Mouse (Mus musculus): ENCODE measurements at regions not wholly inside any gene's neighbourhood (a gene's known extent, or its start where the extent isn't known, plus 50 kb on each side); places are given as distances from the start of the nearest gene placed in this dataset.

DNA sequence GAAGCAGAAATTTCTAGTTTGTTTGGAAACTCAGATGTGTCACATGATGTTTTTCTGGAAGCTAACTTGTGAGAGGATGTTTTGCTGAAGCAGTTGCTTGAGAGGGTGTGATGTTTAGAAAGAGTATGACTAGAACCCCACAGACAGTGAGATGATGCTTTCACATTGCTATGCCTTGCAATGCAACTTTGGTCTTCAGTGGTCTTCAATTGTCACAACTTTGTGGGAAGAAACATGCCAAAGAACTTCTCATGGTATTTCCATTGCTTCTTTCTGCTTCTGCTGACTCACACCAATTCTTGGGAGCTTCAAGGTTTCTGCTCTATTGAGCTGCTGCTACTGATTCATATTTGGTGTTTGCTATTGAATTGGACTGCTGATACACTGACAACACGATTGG, 365.3 kb upstream of the Tmem229a start:
- DNase-seq, result no peak

DNA sequence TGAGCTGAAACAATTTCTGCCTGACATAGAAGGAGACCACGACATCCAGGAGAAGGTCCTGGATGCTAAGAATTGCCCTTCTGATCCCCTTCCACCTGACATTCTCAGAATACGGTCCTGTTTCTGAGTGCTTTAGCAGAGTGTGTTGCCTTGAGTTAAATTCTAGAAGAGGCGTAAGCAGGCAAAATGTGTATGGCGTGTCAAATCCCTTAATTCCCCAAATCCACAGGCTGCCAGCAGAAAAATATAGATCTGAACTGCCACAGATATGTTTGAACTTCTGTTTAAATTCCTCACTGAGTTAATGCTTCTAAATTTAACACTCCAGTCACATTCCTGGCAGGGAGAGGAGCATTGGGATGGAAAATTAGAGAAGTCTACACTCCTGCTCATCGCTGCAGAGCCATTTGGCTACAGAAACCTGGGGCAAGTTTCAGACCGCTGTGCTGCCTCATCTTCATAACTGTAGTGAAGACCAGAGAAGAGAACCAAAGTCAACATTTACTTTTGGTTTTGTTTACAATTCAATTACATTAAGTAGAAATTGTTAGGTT, 364.3 kb upstream of the Tmem229a start:
- DNase-seq, result no peak

DNA sequence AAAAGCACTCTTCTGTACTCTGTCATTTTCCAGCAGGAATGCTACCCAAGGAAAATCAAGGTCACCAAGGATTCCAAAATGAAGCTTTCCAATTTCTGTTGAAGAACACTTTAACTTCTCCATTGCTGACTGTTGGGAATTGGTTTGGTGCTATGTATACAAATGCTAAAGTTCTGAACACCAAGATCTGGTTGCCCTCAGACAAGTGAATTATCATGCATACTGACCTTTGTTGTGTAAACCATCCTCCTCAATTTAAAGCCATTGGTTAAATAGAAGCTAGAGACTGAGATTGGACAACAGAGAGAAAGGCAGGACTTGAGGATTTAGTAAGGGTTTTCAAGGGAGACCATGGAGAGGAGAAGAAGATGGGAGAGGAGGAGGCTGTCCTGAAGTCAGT, 351.4 kb upstream of the Tmem229a start:
- no peak for DNase-seq

DNA sequence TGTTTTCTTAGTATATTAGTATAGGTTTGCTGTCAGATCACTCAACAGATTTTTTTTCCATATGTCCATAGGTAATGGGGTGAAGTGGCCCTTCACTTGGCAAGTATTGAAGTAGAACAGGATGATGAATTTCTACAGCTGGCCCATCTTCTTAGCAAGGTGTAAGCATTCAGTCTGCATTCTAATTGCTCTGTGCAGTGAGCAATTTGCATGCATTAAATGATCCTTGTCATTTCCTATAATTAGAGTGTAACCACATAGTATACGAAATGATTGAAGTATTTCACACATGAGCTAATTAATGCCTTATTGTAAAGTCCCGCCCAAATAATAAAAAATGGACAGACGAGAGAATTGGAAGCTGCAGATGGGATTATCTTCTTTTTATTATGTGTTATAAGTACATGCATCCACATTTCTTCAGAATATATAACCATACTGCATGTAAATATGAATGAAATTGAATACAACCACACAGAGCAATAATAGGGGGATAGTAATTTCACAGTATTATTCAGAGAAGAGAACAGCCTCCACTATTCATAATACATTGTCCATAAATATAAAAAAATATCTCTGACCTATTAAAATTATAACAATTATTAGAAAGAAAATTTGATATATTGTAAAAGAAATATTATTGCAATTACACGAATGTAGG, 348.9 kb upstream of the Tmem229a start:
- no peak for DNase-seq

DNA sequence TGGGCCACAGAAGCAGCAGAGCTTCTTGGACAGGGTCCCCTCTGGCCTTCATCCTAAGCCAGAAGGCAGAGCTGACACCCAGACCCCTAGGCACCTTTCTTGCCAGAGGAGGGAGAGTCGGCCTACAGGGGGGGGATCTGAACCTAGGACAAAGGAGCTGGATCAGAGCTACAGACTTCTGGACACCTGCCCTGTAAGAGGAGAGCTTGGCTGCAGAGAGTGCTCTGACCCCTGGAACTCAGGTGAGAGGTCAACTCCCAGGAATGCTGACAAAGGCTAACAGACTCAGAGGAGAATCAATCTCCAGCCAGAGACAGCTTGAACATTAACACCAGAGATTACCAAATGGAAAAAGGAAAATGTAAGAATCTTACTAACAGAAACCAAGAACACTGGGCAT, 335.5 kb upstream of the Tmem229a start:
- DNase-seq, result peak; percentile 7 to 18

DNA sequence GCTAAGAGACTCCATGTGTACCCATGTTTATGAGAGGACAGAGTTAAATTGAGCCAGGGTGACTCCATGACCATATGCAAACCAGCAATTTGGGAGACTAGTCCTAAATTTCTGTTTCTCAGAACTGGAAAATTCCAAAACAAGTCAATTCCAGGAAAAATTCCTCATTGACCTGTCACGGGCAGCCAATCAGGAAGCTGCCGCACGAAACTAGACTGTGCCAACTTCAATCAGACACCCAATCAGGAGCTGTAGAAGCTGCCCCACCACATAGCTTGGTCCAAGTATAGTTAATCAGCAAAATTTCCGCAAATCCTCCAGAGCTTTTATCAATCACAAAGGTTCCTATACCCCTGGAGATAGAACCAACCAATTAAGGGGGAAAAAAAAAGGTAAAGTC, 331.5 kb upstream of the Tmem229a start:
- DNase-seq, result no peak

DNA sequence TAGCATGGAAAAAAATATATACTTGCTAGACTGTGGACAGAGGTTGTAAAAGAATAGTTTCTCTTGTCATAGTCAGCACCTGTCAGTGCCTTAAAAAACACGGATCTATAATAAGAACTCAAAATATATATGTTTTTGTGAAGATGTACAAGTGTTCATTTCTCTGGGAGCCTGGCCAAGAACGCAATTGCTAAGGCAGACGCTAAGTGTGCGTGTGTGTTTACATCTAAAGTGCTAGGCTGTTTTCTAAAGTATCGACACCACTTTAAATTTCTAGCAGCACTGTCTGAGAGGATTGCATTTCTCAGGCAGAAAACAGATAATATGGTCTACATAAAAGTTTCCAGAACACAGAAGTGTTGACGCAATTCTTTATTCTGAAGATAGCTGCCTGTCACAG, 330.2 kb upstream of the Tmem229a start:
- DNase-seq, result no peak

DNA sequence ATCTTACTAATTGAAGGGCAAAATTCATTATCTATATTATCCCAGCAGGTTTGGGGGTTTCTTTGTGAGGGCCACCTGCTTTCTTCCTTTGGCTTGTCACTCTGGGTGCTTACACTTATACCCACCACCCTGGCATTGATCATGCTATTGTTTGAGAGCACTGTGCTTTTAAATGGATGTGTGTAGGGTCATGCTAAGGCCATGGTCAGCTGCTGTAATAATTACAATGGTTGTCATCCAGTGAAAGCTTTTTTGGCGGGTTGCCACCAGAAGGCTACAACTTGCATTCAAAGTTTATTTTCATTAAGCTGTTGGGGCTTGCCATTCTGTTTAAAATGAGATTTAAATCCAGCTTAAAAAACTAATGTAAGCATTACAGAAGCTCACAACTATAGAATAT, 322.4 kb upstream of the Tmem229a start:
- peak; percentile 42 to 46 for DNase-seq

DNA sequence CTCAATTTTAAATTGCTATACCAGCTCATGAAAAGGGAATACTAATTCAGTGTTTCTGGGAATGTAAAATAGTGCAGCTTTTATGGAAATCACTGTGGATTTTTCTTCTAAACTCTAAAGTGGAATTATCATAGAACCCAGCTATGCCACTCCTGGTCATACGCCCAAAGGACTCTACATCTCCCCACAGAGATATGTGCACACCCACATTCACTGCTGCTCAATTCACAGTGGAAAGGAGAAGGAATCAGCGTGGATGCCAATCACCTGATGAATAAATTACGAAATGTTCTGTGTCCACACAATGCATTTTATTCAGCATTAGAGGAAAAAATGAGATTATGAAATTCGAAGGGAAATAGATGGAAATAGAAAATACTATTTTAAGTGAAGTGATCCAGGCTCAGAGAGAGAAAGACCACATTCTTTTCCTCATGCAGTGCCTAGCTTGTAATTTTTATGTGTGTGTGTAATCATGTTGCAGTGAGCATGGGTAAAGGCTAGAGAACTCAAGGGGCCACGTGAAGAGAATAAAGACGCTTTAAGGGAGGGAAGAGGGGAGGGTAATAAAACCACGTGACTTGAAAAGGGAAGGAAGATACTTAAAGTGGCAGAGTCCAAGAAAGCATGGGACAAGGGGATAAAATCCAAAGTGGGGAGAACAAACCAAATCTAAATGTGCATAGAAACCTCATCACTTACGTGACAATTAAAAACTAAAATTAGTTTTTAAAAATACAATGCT, 321.8 kb upstream of the Tmem229a start:
- no peak for DNase-seq

DNA sequence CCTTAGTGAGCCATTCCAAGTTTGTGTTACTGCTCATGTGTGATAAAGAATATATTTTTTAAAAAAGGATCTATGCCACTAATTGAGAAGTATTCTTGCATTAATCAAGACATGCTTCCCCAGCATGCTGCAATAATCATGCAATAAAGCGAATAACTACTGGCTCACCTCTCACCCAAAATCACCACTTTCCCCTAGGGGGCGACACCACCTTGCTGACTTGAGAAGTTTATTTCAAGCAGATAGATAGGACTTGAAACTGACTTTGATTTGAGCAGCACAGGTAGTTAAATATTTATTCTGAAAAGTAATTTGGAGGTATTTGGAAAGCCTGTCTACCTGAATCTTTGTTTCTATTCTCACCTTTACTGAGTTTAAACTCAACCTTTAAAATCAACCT, 320.1 kb upstream of the Tmem229a start:
- peak; percentile 59 to 61 for DNase-seq

DNA sequence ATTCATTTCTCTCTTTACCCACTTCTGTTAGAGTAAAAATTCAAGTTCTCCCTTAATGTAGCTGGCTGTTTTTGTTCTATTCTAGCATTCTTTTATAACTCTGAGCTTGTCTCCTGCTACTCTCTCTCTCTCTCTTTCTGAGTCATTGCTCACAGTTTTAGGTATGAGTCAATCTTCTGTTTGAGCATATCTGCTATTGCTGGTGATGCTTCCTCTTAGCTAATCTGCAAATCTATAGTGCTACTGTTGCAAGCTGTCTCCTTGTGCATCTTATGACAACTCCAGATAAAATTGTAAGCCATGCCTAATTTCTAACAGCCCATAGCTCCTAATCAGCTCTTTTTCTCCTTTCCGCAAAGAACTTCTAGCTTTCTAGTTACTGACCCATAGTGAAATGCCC, 304.5 kb upstream of the Tmem229a start:
- no peak for DNase-seq

DNA sequence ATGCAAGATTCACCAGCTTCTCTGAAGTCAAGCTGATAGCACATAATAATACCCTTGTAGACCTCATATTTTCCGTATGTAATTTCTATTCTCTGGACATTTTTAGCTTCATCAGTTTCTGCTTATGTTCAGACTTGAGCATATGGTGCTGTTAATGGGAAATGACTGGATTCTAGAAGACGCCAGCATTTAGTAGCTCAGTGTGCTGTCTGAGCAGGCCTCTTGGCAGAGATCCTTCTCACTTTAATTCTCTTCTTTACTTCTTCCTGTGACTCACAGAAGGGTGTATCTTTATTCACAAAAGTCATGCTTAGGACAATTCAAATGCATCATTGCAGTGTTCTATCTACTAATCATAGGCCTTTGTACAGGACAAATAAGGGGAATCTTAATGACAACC, 299.7 kb upstream of the Tmem229a start:
- DNase-seq, result no peak

DNA sequence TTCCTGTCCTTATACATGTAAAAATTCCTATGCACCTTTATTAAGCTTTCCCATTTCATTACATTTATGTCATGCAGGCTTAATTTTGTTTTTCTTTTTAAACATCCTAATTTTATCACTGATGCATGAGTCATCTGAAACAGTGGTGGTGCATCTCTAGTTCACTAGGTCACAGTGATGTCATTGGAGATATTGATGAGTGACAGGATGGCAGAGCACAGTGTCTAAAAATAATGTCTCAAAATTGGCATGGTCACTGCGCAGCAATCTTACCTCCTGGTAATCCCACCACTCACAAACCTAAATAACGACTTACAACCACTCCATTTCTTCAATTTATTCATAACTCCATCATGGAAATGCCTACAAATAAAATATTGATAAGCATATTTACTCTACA, 280.9 kb upstream of the Tmem229a start:
- no peak for DNase-seq

DNA sequence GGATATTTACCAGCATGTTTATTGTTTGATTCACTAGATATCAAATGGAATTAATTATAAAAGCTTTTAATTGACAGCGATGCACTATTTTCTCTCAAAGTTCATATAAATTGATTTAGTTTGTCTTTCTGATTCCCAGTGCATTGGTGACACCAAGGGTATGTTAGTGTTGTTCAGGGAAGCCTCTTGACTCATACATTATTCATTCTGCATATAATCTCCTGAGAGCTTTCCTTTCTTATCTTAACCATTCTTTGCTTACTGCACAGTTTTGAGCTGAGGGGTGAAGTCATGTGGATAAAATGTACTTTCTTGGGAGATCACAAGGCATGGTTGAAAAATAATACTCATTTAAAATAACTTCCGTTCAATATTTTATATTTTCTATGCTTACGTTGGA, 280.5 kb upstream of the Tmem229a start:
- DNase-seq, result no peak

All from kidney, postnatal 4 days (tissue).